8 mouse cellular contexts compared by ENCODE assay signal in genomic region chr5:134489583-134489982, GRCm38 (mm10). TPM values are rescaled to one million over a fixed set of nuclear protein-coding genes. Genes with fewer than 3 reads are reported as not detected.
DNase-seq lines count a peak whose midpoint lies in the region; ATAC-seq and TF ChIP-seq lines count a peak whose summit lies in the region.
"Had no signal": no experiment of that assay in that cellular context is flagged by ENCODE, and none has a peak within 500 bp of the region (broad histone marks: within the 10 kb centered on the region; RNA-seq: fewer than 3 reads in every experiment).

No protein-coding gene starts in this region.

- DNase-seq in left cerebral cortex, adult 2 months (ENCODE audit: extremely low spot score in 1 of 2, low spot score in 2 of 2) = no peak
- no peak for DNase-seq in left cerebral cortex, adult 8-10 months (ENCODE audit: low spot score in 2 of 2)
- no peak for DNase-seq in Patski (ENCODE audit: low read depth, low spot score)
- DNase-seq in thymus, adult 2 months = peak; percentile 79
- no peak for DNase-seq in adrenal gland, adult 18-20 months (ENCODE audit: low spot score in 2 of 2)

- H3K9me3 ChIP-seq in embryonic facial prominence, embryonic 13.5 days = no peaks in the 10 kb centered on the region
- H3K9me3 ChIP-seq in liver, embryonic 15.5 days (replicated peaks) = no peaks in the 10 kb centered on the region
- H3K9me3 ChIP-seq: heart, embryonic 13.5 days had no signal

- no peaks in the 10 kb centered on the region for H3K27me3 ChIP-seq in Patski
- no peaks in the 10 kb centered on the region for H3K27me3 ChIP-seq in embryonic facial prominence, embryonic 13.5 days
- H3K27me3 ChIP-seq in liver, embryonic 15.5 days = no peaks in the 10 kb centered on the region
- H3K27me3 ChIP-seq in thymus, adult 2 months (ENCODE audit: control insufficient read depth, insufficient read depth, low read length) = no peaks in the 10 kb centered on the region
- H3K27me3 ChIP-seq: heart, embryonic 13.5 days had no signal

- H3K4me3 ChIP-seq in left cerebral cortex, adult 2 months = no peak overlapping the region
- H3K4me3 ChIP-seq in embryonic facial prominence, embryonic 13.5 days = no peak overlapping the region
- H3K4me3 ChIP-seq in liver, embryonic 15.5 days (replicated peaks) = no peak overlapping the region
- H3K4me3 ChIP-seq in thymus, adult 2 months (ENCODE audit: control insufficient read depth, insufficient read depth, low read length) = no peak overlapping the region
- H3K4me3 ChIP-seq: heart, embryonic 13.5 days had no signal

- WGBS in embryonic facial prominence, embryonic 13.5 days = 36% methylated on average over 9 of the region's 9 CpGs
- 14% methylated on average over 9 of the region's 9 CpGs for WGBS in liver, embryonic 15.5 days (ENCODE audit: insufficient replicate concordance)
- 16% methylated on average over 9 of the region's 9 CpGs for WGBS in thymus, adult 2 months

- H3K27ac ChIP-seq in left cerebral cortex, adult 2 months = no peak overlapping the region
- H3K27ac ChIP-seq in embryonic facial prominence, embryonic 13.5 days = no peak overlapping the region
- H3K27ac ChIP-seq in liver, embryonic 15.5 days (replicated peaks) = no peak overlapping the region
- peak overlapping the region; percentile 21; the same call in 1 of the 2 replicates for H3K27ac ChIP-seq in thymus, adult 2 months (ENCODE audit: control insufficient read depth, insufficient read depth, low read length)
- H3K27ac ChIP-seq: heart, embryonic 13.5 days had no signal

- POLR2A ChIA-PET in Patski (lab: Charles Lee) = no interaction called here

- TF ChIP-seq CTCF in left cerebral cortex, adult 2 months (IDR thresholded peaks at IDR 0.05) = peak; percentile 66
- peak; percentile 60 for TF ChIP-seq CTCF in Patski (IDR thresholded peaks at IDR 0.05)
- peak; percentile 91 for TF ChIP-seq CTCF in thymus, adult 2 months (IDR thresholded peaks at IDR 0.05; ENCODE audit: borderline replicate concordance, control insufficient read depth, extremely low read depth, insufficient read depth, low read length, poor library complexity)

- CTCF ChIA-PET in Patski (lab: Charles Lee) = interaction anchor here (1.3 to 8.6 kb wide), 5 partner anchors 14 to 116 kb away, joined by 3 to 63 read pairs (median 6); partner anchors contain the start of gene Rfc2

- in situ Hi-C loops in Patski (cut with MboI; ENCODE audit: low pct_unique_long_range_greater_than_20kb) = no loop called here

- peaks cover 56% of the 10 kb centered on the region for H3K36me3 ChIP-seq in embryonic facial prominence, embryonic 13.5 days
- H3K36me3 ChIP-seq in liver, embryonic 15.5 days (replicated peaks) = peaks cover 4% of the 10 kb centered on the region; the same call in 1 of the 2 replicates
- no peaks in the 10 kb centered on the region for H3K36me3 ChIP-seq in thymus, adult 2 months (ENCODE audit: control insufficient read depth, insufficient read depth, low read length)

- intact Hi-C loops in left cerebral cortex, adult 2 months (cut with DNase I) = loop anchor here (2.0 kb wide), 1 partner anchor 309 kb away; no protein-coding TSS in a partner anchor

- TF ChIP-seq POLR2A in thymus, adult 2 months (IDR thresholded peaks at IDR 0.05; ENCODE audit: control insufficient read depth, extremely low read depth, insufficient read depth, low read length, poor library complexity) = no peak

- H3K4me2 ChIP-seq in embryonic facial prominence, embryonic 13.5 days = no peak overlapping the region
- H3K4me2 ChIP-seq in liver, embryonic 15.5 days = peak overlapping the region; percentile 29
- H3K4me2 ChIP-seq: heart, embryonic 13.5 days had no signal

- H3K9ac ChIP-seq in embryonic facial prominence, embryonic 13.5 days = 0 out of 2 replicates have a peak overlapping the region, but pooled peaks have one; percentile 46
- H3K9ac ChIP-seq in liver, embryonic 15.5 days = no peak overlapping the region
- H3K9ac ChIP-seq: heart, embryonic 13.5 days had no signal

- peaks cover 13% of the 10 kb centered on the region for H3K4me1 ChIP-seq in embryonic facial prominence, embryonic 13.5 days
- peaks cover 24% of the 10 kb centered on the region for H3K4me1 ChIP-seq in liver, embryonic 15.5 days (replicated peaks)
- H3K4me1 ChIP-seq in thymus, adult 2 months (replicated peaks; ENCODE audit: control insufficient read depth, insufficient read depth, low read length) = peaks cover 29% of the 10 kb centered on the region

- no peak for ATAC-seq in Patski
- no peak for ATAC-seq in embryonic facial prominence, embryonic 13.5 days (ENCODE audit: insufficient number of reproducible peaks, insufficient read depth, low FRiP score, low TSS enrichment, low read depth)
- ATAC-seq in liver, embryonic 15.5 days (ENCODE audit: insufficient read depth) = no peak

RNA-seq across cellular contexts. Expression of gene Gtf2ird1, which starts 33.1 kb away (rescaled TPM):
- 10 to 100 TPM; 46.9 to 47.0 TPM for total RNA-seq in left cerebral cortex, adult 2 months (2021)
- total RNA-seq in left cerebral cortex, adult 8-10 months (2022) = 10 to 100 TPM; 48.9 to 66.4 (median 52.1) TPM
- polyA plus RNA-seq in Patski (2021) = 169 TPM
- polyA plus RNA-seq in embryonic facial prominence, embryonic 13.5 days (2015; fragmentation: Nextera tagmentation; extraction: Ambion mirVana) = 130 TPM in 2 replicates
- 10.2 and 14.2 TPM in 2 replicates for polyA plus RNA-seq in liver, embryonic 15.5 days (2015; fragmentation: Nextera tagmentation; extraction: Ambion mirVana)
- polyA plus RNA-seq in thymus, adult 2 months (2012; rRNA removed) = 75.6 and 83.9 TPM in 2 replicates
- total RNA-seq in adrenal gland, adult 18-20 months (2021) = 10 to 100 TPM; 44.9 to 71.0 TPM
